ENCODE assay signal across 9 mouse cellular contexts in the genomic region with DNA sequence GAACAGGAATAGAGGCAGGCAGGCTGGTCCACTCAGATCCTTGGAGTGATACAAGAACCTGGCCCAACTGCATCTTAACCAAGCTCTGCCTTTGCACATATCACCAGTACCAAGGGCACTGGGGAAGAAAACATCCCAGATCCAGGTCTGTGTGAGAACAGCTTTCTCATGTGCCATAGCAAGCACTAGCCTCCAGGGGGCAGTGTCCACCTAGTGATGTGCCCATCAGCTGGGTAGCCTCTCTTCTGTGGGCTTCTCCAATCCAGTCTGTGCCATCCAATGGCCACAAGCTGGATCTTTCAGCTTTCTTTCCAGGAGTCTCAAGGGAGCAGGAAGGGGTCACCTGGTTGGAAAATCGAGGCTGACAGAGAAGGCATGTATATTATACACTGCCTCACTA. TPM values are rescaled to one million over a fixed set of nuclear protein-coding genes. Genes with fewer than 3 reads are reported as not detected.
A peak's percentile ranks its signal among the peaks of the same experiment; 100 is the strongest.
DNase-seq lines count a peak whose midpoint lies in the region; ATAC-seq and TF ChIP-seq lines count a peak whose summit lies in the region.
"Had no signal": no experiment of that assay in that cellular context is flagged by ENCODE, and none has a peak within 500 bp of the region (broad histone marks: within the 10 kb centered on the region; RNA-seq: fewer than 3 reads in every experiment).

No protein-coding gene starts in this region.

- peak; percentile 94 for TF ChIP-seq CTCF in CH12.LX (conservative IDR thresholded peaks at IDR 0.05 in 1 of 2, IDR thresholded peaks at IDR 0.05 in 1 of 2; ENCODE audit: low read depth in 2 of 2, low read length in 2 of 2)
- peak; percentile 96 for TF ChIP-seq CTCF in lung, postnatal 0 days (IDR thresholded peaks at IDR 0.05)

- no peak for TF ChIP-seq EP300 in CH12.LX (IDR thresholded peaks at IDR 0.05; ENCODE audit: low read length)
- TF ChIP-seq EP300 in lung, postnatal 0 days (IDR thresholded peaks at IDR 0.05): no peak

- TF ChIP-seq RAD21 in CH12.LX (IDR thresholded peaks at IDR 0.05; ENCODE audit: low read depth, low read length): peak; percentile 92

- H3K4me3 ChIP-seq in CH12.LX (replicated peaks in 1 of 3; ENCODE audit: low read depth in 2 of 3, low read length in 2 of 3, poor library complexity in 1 of 3): no peak overlapping the region
- H3K4me3 ChIP-seq in lung, postnatal 0 days (ENCODE audit: low read depth, low read length): no peak overlapping the region

- WGBS in lung, postnatal 0 days: 0% methylated on average over 1 of the region's 1 CpGs

- intact Hi-C loops in heart, postnatal 10 days (cut with DNase I): loop anchor here (2.0 kb wide), 2 partner anchors 52 to 94 kb away; no protein-coding TSS in a partner anchor

- peaks cover 0 to 2% of the 10 kb centered on the region in 2 experiments for H3K36me3 ChIP-seq in CH12.LX (replicated peaks in 1 of 2; ENCODE audit: control insufficient read depth in 1 of 2, insufficient read depth in 1 of 2, low read length in 1 of 2)
- no peaks in the 10 kb centered on the region for H3K36me3 ChIP-seq in lung, postnatal 0 days (ENCODE audit: insufficient read depth, low read length)

- peaks cover 13% of the 10 kb centered on the region for H3K9me3 ChIP-seq in CH12.LX (replicated peaks; ENCODE audit: low read length)
- H3K9me3 ChIP-seq in lung, postnatal 0 days (ENCODE audit: low read length): no peaks in the 10 kb centered on the region

- peak; percentile 58 for DNase-seq in CH12.LX (ENCODE audit: extremely low read depth)
- DNase-seq in adrenal gland, adult (ENCODE audit: inconsistent age in 2 of 2, low spot score in 1 of 2): peak; percentile 66 to 89
- peak; percentile 87 for DNase-seq in embryo, embryonic 10 days (ENCODE audit: low spot score)
- DNase-seq in heart, postnatal 10 days: peak; percentile 51 to 77
- peak; percentile 25 to 64 for DNase-seq in layer of hippocampus, adult 18-20 months (ENCODE audit: low spot score in 2 of 2)
- DNase-seq in lung, postnatal 0 days (ENCODE audit: low spot score): peak; percentile 80
- DNase-seq in retina, adult 2 months (ENCODE audit: low read depth, low spot score): peak; percentile 36
- DNase-seq in urinary bladder, postnatal 4 days (ENCODE audit: low spot score in 2 of 2): peak; percentile 53 to 78

- no peak overlapping the region for H3K4me2 ChIP-seq in CH12.LX (ENCODE audit: insufficient read depth, low read depth, poor library complexity, severe bottlenecking)
- no peak overlapping the region for H3K4me2 ChIP-seq in lung, postnatal 0 days (replicated peaks; ENCODE audit: low read depth, low read length)

- dilution Hi-C loops in CH12.LX (cut with MboI; ENCODE audit: extremely low pct_ligation_motif_present, extremely low pct_unique_long_range_greater_than_20kb, low sequenced_read_pairs): no loop called here

- in situ Hi-C loops in CH12.LX (cut with MboI; ENCODE audit: low pct_ligation_motif_present, low pct_unique_long_range_greater_than_20kb, low sequenced_read_pairs): loop anchor here (10.0 kb wide), 2 partner anchors 100 to 160 kb away; partner anchors contain the start of gene Cercam

- H3K79me2 ChIP-seq in CH12.LX (replicated peaks; ENCODE audit: control insufficient read depth, extremely low read depth, insufficient read depth, poor library complexity, severe bottlenecking): no peaks in the 10 kb centered on the region

- H3K27ac ChIP-seq in CH12.LX (ENCODE audit: insufficient read depth, low read depth): no peak overlapping the region
- no peak overlapping the region for H3K27ac ChIP-seq in lung, postnatal 0 days (ENCODE audit: low read length)

- no peak overlapping the region for H3K9ac ChIP-seq in CH12.LX (ENCODE audit: insufficient read depth, low read depth)
- no peak overlapping the region for H3K9ac ChIP-seq in lung, postnatal 0 days (replicated peaks; ENCODE audit: low read depth)

- H3K4me1 ChIP-seq in CH12.LX (ENCODE audit: control insufficient read depth in 1 of 2, insufficient read depth in 2 of 2): no peaks in the 10 kb centered on the region
- H3K4me1 ChIP-seq in lung, postnatal 0 days (ENCODE audit: insufficient read depth, low read depth, low read length): no peaks in the 10 kb centered on the region

- peaks cover 24% of the 10 kb centered on the region for H3K27me3 ChIP-seq in CH12.LX (replicated peaks)
- H3K27me3 ChIP-seq in lung, postnatal 0 days (replicated peaks; ENCODE audit: insufficient read depth, low read length): no peaks in the 10 kb centered on the region

- peak; percentile 73 for ATAC-seq in lung, postnatal 0 days

- TF ChIP-seq POLR2A in CH12.LX (IDR thresholded peaks at IDR 0.05; ENCODE audit: low read depth, low read length): no peak

TF ChIP-seq in CH12.LX, 34 proteins besides CTCF, POLR2A, EP300 and RAD21:
- TF ChIP-seq USF2 (conservative IDR thresholded peaks at IDR 0.05; ENCODE audit: low read depth, low read length) (no peak), NRF1 (IDR thresholded peaks at IDR 0.05; ENCODE audit: low read depth, low read length) (no peak), ELF1 (IDR thresholded peaks at IDR 0.05; ENCODE audit: low read depth, low read length) (no peak), MXI1 (IDR thresholded peaks at IDR 0.05; ENCODE audit: low read depth, low read length) (no peak), TCF12 (IDR thresholded peaks at IDR 0.05; ENCODE audit: low read depth, low read length) (no peak), ZKSCAN1 (IDR thresholded peaks at IDR 0.05; ENCODE audit: borderline replicate concordance, low read depth, low read length) (no peak), SMC3 (IDR thresholded peaks at IDR 0.05; ENCODE audit: low read depth, low read length) (peak; percentile 72), ZNF384 (IDR thresholded peaks at IDR 0.05; ENCODE audit: low read depth, low read length) (no peak)

RNA-seq across cellular contexts. Expression of gene Gm13547, which starts 5.7 kb away (rescaled TPM):
- total RNA-seq in CH12.LX (2012; rRNA removed) (not detected in 2 replicates), CH12.LX (2014; rRNA removed) (not detected in 2 replicates)
- 0.60 TPM in 1 of 2 replicates, not detected in the other for polyA plus RNA-seq in CH12.LX (2012; ENCODE audit: insufficient read length, low read depth)
- total RNA-seq in heart, postnatal 10 days (2021): not detected
- not detected for total RNA-seq in layer of hippocampus, adult 18-20 months (2021)
- not detected in 2 replicates for polyA plus RNA-seq in lung, postnatal 0 days (2015; fragmentation: Nextera tagmentation; extraction: Ambion mirVana)
- polyA plus RNA-seq: heart, embryonic 14.5 days had no signal

RNA-seq across cellular contexts. Expression of gene Gm13420, which starts 13.3 kb away (rescaled TPM):
- not detected in 2 replicates for total RNA-seq in CH12.LX (2012; rRNA removed)
- total RNA-seq in CH12.LX (2014; rRNA removed): not detected in 2 replicates
- not detected in 2 replicates for polyA plus RNA-seq in CH12.LX (2012; ENCODE audit: insufficient read length, low read depth)
- total RNA-seq in heart, postnatal 10 days (2021): not detected
- under 1 TPM; 0.30 to 0.61 TPM for total RNA-seq in layer of hippocampus, adult 18-20 months (2021)
- polyA plus RNA-seq in lung, postnatal 0 days (2015; fragmentation: Nextera tagmentation; extraction: Ambion mirVana): 0.21 and 0.37 TPM in 2 replicates
- polyA plus RNA-seq: heart, embryonic 14.5 days had no signal

RNA-seq across cellular contexts. Expression of gene Coq4, which starts 22.5 kb away (rescaled TPM):
- total RNA-seq in CH12.LX (2012; rRNA removed) (25.2 and 29.3 TPM in 2 replicates), CH12.LX (2014; rRNA removed) (21.5 and 40.9 TPM in 2 replicates)
- 19.1 and 21.3 TPM in 2 replicates for polyA plus RNA-seq in CH12.LX (2012; ENCODE audit: insufficient read length, low read depth)
- 10 to 100 TPM; 14.3 to 17.5 TPM for total RNA-seq in heart, postnatal 10 days (2021)
- 10 to 100 TPM; 22.4 to 25.2 TPM for total RNA-seq in layer of hippocampus, adult 18-20 months (2021)
- polyA plus RNA-seq in lung, postnatal 0 days (2015; fragmentation: Nextera tagmentation; extraction: Ambion mirVana): 11.7 and 13.1 TPM in 2 replicates

RNA-seq across cellular contexts. Expression of gene Trub2, which starts 23.5 kb away (rescaled TPM):
- total RNA-seq in CH12.LX (2012; rRNA removed): 32.6 and 40.4 TPM in 2 replicates
- total RNA-seq in CH12.LX (2014; rRNA removed): 39.0 and 41.5 TPM in 2 replicates
- 41.4 and 58.4 TPM in 2 replicates for polyA plus RNA-seq in CH12.LX (2012; ENCODE audit: insufficient read length, low read depth)
- 10 to 100 TPM; 37.2 to 37.4 TPM for total RNA-seq in heart, postnatal 10 days (2021)
- 10 to 100 TPM; 40.8 to 41.4 TPM for total RNA-seq in layer of hippocampus, adult 18-20 months (2021)
- 16.2 and 18.5 TPM in 2 replicates for polyA plus RNA-seq in lung, postnatal 0 days (2015; fragmentation: Nextera tagmentation; extraction: Ambion mirVana)

RNA-seq across cellular contexts. Expression of gene Slc27a4, which starts 37.6 kb away (rescaled TPM):
- total RNA-seq in CH12.LX (2012; rRNA removed) (8.9 and 11.3 TPM in 2 replicates), CH12.LX (2014; rRNA removed) (3.6 and 4.8 TPM in 2 replicates)
- 4.7 and 4.9 TPM in 2 replicates for polyA plus RNA-seq in CH12.LX (2012; ENCODE audit: insufficient read length, low read depth)
- total RNA-seq in heart, postnatal 10 days (2021): 10 to 100 TPM; 21.4 to 22.4 TPM
- total RNA-seq in layer of hippocampus, adult 18-20 months (2021): 10 to 100 TPM; 66.1 to 66.4 TPM
- polyA plus RNA-seq in lung, postnatal 0 days (2015; fragmentation: Nextera tagmentation; extraction: Ambion mirVana): 11.8 and 12.1 TPM in 2 replicates

Comparison
In these comparisons a context has a peak if more than half of its experiments do, and no peak if none do; other contexts are left out.
1. DNase-seq: peak in every context shown above with its lines; median percentile 87 in embryo, embryonic 10 days; 80 in lung, postnatal 0 days; 78 in adrenal gland, adult; 66 in urinary bladder, postnatal 4 days; 64 in heart, postnatal 10 days; 58 in CH12.LX; 44 in layer of hippocampus, adult 18-20 months; 36 in retina, adult 2 months.